Mouse (Mus musculus): ENCODE results near the gene Hist1h4c. TPM values are rescaled to one million over a fixed set of nuclear protein-coding genes. Genes with fewer than 3 reads are reported as not detected.

The Hist1h4c gene
- total RNA-seq (2021) (10 to 100 TPM; 70.2 to 84.7 TPM), polyA plus RNA-seq (2012; rRNA removed) (1.7 and 2.8 TPM in 2 replicates)
- long read RNA-seq, partial matches to known transcripts = 0 of 1 reads
- long read RNA-seq, other reads (novel, unspliced or antisense) = 0 of 1 reads

- DNase-seq = peak; percentile 98
These were observed at the start of gene Hist1h4c for GRCm38 (mm10) chr13:23698300-23698693. Gene Hist1h4c (minus strand): TSS chr13:23698454.

- DNase-seq = no peak
These were observed 49.6 kb upstream of the Hist1h4c start for GRCm38 (mm10) chr13:23747892-23748288.

GRCm38 (mm10) chr13:23747081-23747891 lies 49.0 kb upstream of the Hist1h4c start:
- no peak for DNase-seq

GRCm38 (mm10) chr13:23746201-23747080 lies 48.2 kb upstream of the Hist1h4c start, which contains the start of gene Hist1h2bb:
Gene Hist1h2bb (plus strand): TSS chr13:23746734.
- DNase-seq = peak; percentile 81

GRCm38 (mm10) chr13:23745381-23746161 lies 47.3 kb upstream of the Hist1h4c start, which contains the start of gene Hist1h3c:
Gene Hist1h3c (minus strand): TSS chr13:23745602.
- peak; percentile 81 for DNase-seq

- no peak for DNase-seq
These were observed 46.4 kb upstream of the Hist1h4c start for GRCm38 (mm10) chr13:23744421-23745380.

GRCm38 (mm10) chr13:23743963-23744362 lies 45.7 kb upstream of the Hist1h4c start:
- no peak for DNase-seq

- DNase-seq = no peak
These were observed 45.0 kb upstream of the Hist1h4c start for GRCm38 (mm10) chr13:23743215-23743614.

- DNase-seq = no peak
These were observed 43.8 kb upstream of the Hist1h4c start for GRCm38 (mm10) chr13:23742007-23742406.

GRCm38 (mm10) chr13:23740910-23741309 lies 42.7 kb upstream of the Hist1h4c start:
- DNase-seq = no peak

- DNase-seq = no peak
These were observed 42.1 kb upstream of the Hist1h4c start for GRCm38 (mm10) chr13:23740256-23740840.

GRCm38 (mm10) chr13:23739922-23740252 lies 41.6 kb upstream of the Hist1h4c start:
- no peak for DNase-seq

GRCm38 (mm10) chr13:23739069-23739921 lies 41.0 kb upstream of the Hist1h4c start:
- DNase-seq = peak; percentile 95

GRCm38 (mm10) chr13:23738677-23739068 lies 40.4 kb upstream of the Hist1h4c start, which contains the start of gene Hist1h1c:
Gene Hist1h1c (plus strand): TSS chr13:23738808.
- peak; percentile 94 for DNase-seq

- no peak for DNase-seq
These were observed 39.8 kb upstream of the Hist1h4c start for GRCm38 (mm10) chr13:23738041-23738440.

GRCm38 (mm10) chr13:23737091-23737490 lies 38.8 kb upstream of the Hist1h4c start:
- DNase-seq = no peak

- DNase-seq = peak; percentile 41
These were observed 34.0 kb upstream of the Hist1h4c start for GRCm38 (mm10) chr13:23732156-23732804.

GRCm38 (mm10) chr13:23730479-23730878 lies 32.2 kb upstream of the Hist1h4c start:
- DNase-seq = peak; percentile 63

- no peak for DNase-seq
These were observed 31.5 kb upstream of the Hist1h4c start for GRCm38 (mm10) chr13:23729706-23730105.
